Mouse (Mus musculus): ENCODE data around the gene Cipc.

Gene Cipc

GRCm38 (mm10) chr12:86961589-86962344 lies 14.9 kb downstream of the Cipc start:
- DNase-seq = no peak

- no peak for DNase-seq
Observed at GRCm38 (mm10) chr12:86964278-86965057, 17.6 kb downstream of the Cipc start.

- DNase-seq = no peak
Observed at GRCm38 (mm10) chr12:86965237-86965799, 18.5 kb downstream of the Cipc start.

- DNase-seq = no peak
Observed at GRCm38 (mm10) chr12:86968468-86969219, 21.8 kb downstream of the Cipc start.

- no peak for DNase-seq
Observed at GRCm38 (mm10) chr12:86969220-86969601, 22.4 kb downstream of the Cipc start.

GRCm38 (mm10) chr12:86971089-86971488 lies 24.2 kb downstream of the Cipc start:
- no peak for DNase-seq

- peak; percentile 79 to 85 for DNase-seq
Observed at GRCm38 (mm10) chr12:86973216-86973615, 26.4 kb downstream of the Cipc start.

GRCm38 (mm10) chr12:86973706-86974105 lies 26.9 kb downstream of the Cipc start:
- DNase-seq = no peak

GRCm38 (mm10) chr12:86974387-86975288 lies 27.8 kb downstream of the Cipc start:
- peak; percentile 77 to 81 for DNase-seq

- DNase-seq = no peak
Observed at GRCm38 (mm10) chr12:86975761-86976160, 28.9 kb downstream of the Cipc start.

- no peak for DNase-seq
Observed at GRCm38 (mm10) chr12:86976511-86977168, 29.8 kb downstream of the Cipc start.

- peak; percentile 49 to 54 for DNase-seq
Observed at GRCm38 (mm10) chr12:86977833-86978232, 31.0 kb downstream of the Cipc start.

GRCm38 (mm10) chr12:86981180-86981579 lies 34.3 kb downstream of the Cipc start:
- no peak for DNase-seq

- DNase-seq = peak; percentile 87 to 88
Observed at GRCm38 (mm10) chr12:86983470-86984193, 36.8 kb downstream of the Cipc start.

GRCm38 (mm10) chr12:86984194-86984555 lies 37.3 kb downstream of the Cipc start:
- DNase-seq = peak; percentile 87 to 88

- DNase-seq = no peak
Observed at GRCm38 (mm10) chr12:86986562-86986961, 39.7 kb downstream of the Cipc start.

GRCm38 (mm10) chr12:86988227-86988626 lies 41.4 kb downstream of the Cipc start:
- no peak for DNase-seq

- DNase-seq = no peak
Observed at GRCm38 (mm10) chr12:86989378-86989777, 42.5 kb downstream of the Cipc start.

- DNase-seq = peak; percentile 76 to 81
Observed at GRCm38 (mm10) chr12:86989890-86990754, 43.3 kb downstream of the Cipc start, which contains the start of gene Zdhhc22. Gene Zdhhc22 (minus strand): TSS chr12:86990430.

GRCm38 (mm10) chr12:86990755-86991110 lies 43.9 kb downstream of the Cipc start:
- no peak for DNase-seq

Data from kidney, postnatal 4 days (tissue).